Mouse (Mus musculus): ENCODE measurements around the gene 2310034C09Rik. TPM values are rescaled to one million over a fixed set of nuclear protein-coding genes. Genes with fewer than 3 reads are reported as not detected.
"Not testable (repeated sequence)": the region's sequence is repeated elsewhere in the genome, so short reads cannot be mapped to it uniquely, and the experiment has no call there.

2310034C09Rik gene
- total RNA-seq (2012; rRNA removed) (not detected in 2 replicates), polyA plus RNA-seq (2012; ENCODE audit: insufficient read depth in 1 of 2, insufficient read length in 2 of 2, low read depth in 1 of 2, low replicate concordance in 2 of 2, missing spikeins in 1 of 2) (not detected)

- DNase-seq (ENCODE audit: low read depth, low spot score); H3K79me2 ChIP-seq (ENCODE audit: control insufficient read depth, insufficient read depth, low read length, poor library complexity); H3K9me3 ChIP-seq (replicated peaks; ENCODE audit: insufficient read depth, low read length); H3K27me3 ChIP-seq (ENCODE audit: control insufficient read depth in 1 of 2, insufficient read depth in 2 of 2, low read length in 2 of 2); H3K4me3 ChIP-seq (ENCODE audit: control insufficient read depth in 1 of 2, insufficient read depth in 1 of 2, low read depth in 2 of 2, low read length in 2 of 2); H3K27ac ChIP-seq (ENCODE audit: control insufficient read depth, low read depth, low read length); H3K4me1 ChIP-seq (ENCODE audit: control insufficient read depth in 1 of 2, insufficient read depth in 2 of 2, low read length in 2 of 2); H3K36me3 ChIP-seq (ENCODE audit: control insufficient read depth in 1 of 2, insufficient read depth in 2 of 2, low read length in 2 of 2); H3K9ac ChIP-seq (ENCODE audit: control insufficient read depth, low read depth, low read length, poor library complexity, severe bottlenecking): not testable (repeated sequence)
Observed at GRCm38 (mm10) chr16:88758547-88758946, at the start of gene 2310034C09Rik. Gene 2310034C09Rik, plus strand, starts transcription at chr16:88758847.

DNA sequence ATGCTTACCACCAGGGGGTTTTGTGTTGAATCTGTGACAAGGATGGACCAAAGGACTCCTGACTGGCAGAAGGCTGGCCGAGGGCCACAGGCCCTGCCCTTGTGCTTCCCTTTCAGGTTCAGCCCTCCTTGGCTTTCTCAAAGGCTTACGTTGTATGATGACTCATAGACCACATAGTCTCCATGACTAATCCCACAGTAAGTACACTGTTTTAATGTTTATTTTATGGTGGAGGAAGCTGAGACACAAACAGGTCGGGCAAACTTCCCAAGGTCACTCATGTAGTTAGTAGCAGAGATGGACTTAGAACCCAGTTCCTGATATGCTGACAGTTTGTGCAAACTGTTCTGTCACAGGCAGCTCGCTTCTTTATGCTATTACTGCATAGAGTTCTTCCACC is 47.9 kb upstream of the 2310034C09Rik start:
- H3K9ac ChIP-seq (ENCODE audit: control insufficient read depth, low read depth, low read length, poor library complexity, severe bottlenecking), result no peak overlapping the region
- no peak overlapping the region for H3K4me3 ChIP-seq (ENCODE audit: control insufficient read depth in 1 of 2, insufficient read depth in 1 of 2, low read depth in 2 of 2, low read length in 2 of 2)
- H3K79me2 ChIP-seq (ENCODE audit: control insufficient read depth, insufficient read depth, low read length, poor library complexity), result no peaks in the 10 kb centered on the region
- no peaks in the 10 kb centered on the region for H3K4me1 ChIP-seq (ENCODE audit: control insufficient read depth in 1 of 2, insufficient read depth in 2 of 2, low read length in 2 of 2)
- no peaks in the 10 kb centered on the region for H3K36me3 ChIP-seq (ENCODE audit: control insufficient read depth in 1 of 2, insufficient read depth in 2 of 2, low read length in 2 of 2)
- H3K9me3 ChIP-seq (replicated peaks; ENCODE audit: insufficient read depth, low read length), result no peaks in the 10 kb centered on the region
- TF ChIP-seq ZKSCAN1 (IDR thresholded peaks at IDR 0.05; ENCODE audit: low read depth, low read length), result no peak
- TF ChIP-seq JUND (IDR thresholded peaks at IDR 0.05; ENCODE audit: low read depth, low read length), result no peak
- no peak for TF ChIP-seq HCFC1 (IDR thresholded peaks at IDR 0.05; ENCODE audit: low read depth, low read length)
- no peak for TF ChIP-seq KAT2A (conservative IDR thresholded peaks at IDR 0.05; ENCODE audit: low read depth, low read length)
- TF ChIP-seq GABPA (IDR thresholded peaks at IDR 0.05; ENCODE audit: low read depth, low read length), result no peak
- peak; percentile 1 for DNase-seq (ENCODE audit: low read depth, low spot score)
- no peak overlapping the region for H3K27ac ChIP-seq (ENCODE audit: control insufficient read depth, low read depth, low read length)
- H3K27me3 ChIP-seq (ENCODE audit: control insufficient read depth in 1 of 2, insufficient read depth in 2 of 2, low read length in 2 of 2), result no peaks in the 10 kb centered on the region

GRCm38 (mm10) chr16:88711245-88711644 is 47.4 kb upstream of the 2310034C09Rik start:
- Histone ChIP-seq H3K9me3 (replicated peaks; ENCODE audit: insufficient read depth, low read length) (no peaks in the 10 kb centered on the region), H3K4me3 (ENCODE audit: control insufficient read depth in 1 of 2, insufficient read depth in 1 of 2, low read depth in 2 of 2, low read length in 2 of 2) (no peak overlapping the region), H3K36me3 (ENCODE audit: control insufficient read depth in 1 of 2, insufficient read depth in 2 of 2, low read length in 2 of 2) (no peaks in the 10 kb centered on the region), H3K79me2 (ENCODE audit: control insufficient read depth, insufficient read depth, low read length, poor library complexity) (no peaks in the 10 kb centered on the region), H3K27me3 (ENCODE audit: control insufficient read depth in 1 of 2, insufficient read depth in 2 of 2, low read length in 2 of 2) (no peaks in the 10 kb centered on the region), H3K27ac (ENCODE audit: control insufficient read depth, low read depth, low read length) (no peak overlapping the region), H3K9ac (ENCODE audit: control insufficient read depth, low read depth, low read length, poor library complexity, severe bottlenecking) (no peak overlapping the region), H3K4me1 (ENCODE audit: control insufficient read depth in 1 of 2, insufficient read depth in 2 of 2, low read length in 2 of 2) (no peaks in the 10 kb centered on the region)
- DNase-seq (ENCODE audit: low read depth, low spot score), result no peak
- TF ChIP-seq CHD2 (IDR thresholded peaks at IDR 0.05; ENCODE audit: low read length) (no peak), ZMIZ1 (IDR thresholded peaks at IDR 0.05; ENCODE audit: low read depth, low read length) (no peak), MXI1 (IDR thresholded peaks at IDR 0.05; ENCODE audit: low read depth, low read length) (no peak), TCF12 (IDR thresholded peaks at IDR 0.05; ENCODE audit: low read depth, low read length) (no peak), MYB (IDR thresholded peaks at IDR 0.05; ENCODE audit: low read depth, low read length) (no peak), USF2 (IDR thresholded peaks at IDR 0.05; ENCODE audit: borderline replicate concordance in 1 of 2, insufficient read depth in 1 of 2, low read depth in 1 of 2, low read length in 2 of 2) (no peak), BHLHE40 (IDR thresholded peaks at IDR 0.05; ENCODE audit: borderline replicate concordance, low read depth, low read length) (no peak), POLR2A (IDR thresholded peaks at IDR 0.05; ENCODE audit: control insufficient read depth in 1 of 2, insufficient read depth in 1 of 2, low read depth in 1 of 2, low read length in 2 of 2, poor library complexity in 1 of 2) (no peak), MAX (IDR thresholded peaks at IDR 0.05; ENCODE audit: low read length) (no peak), POLR2AphosphoS5 (IDR thresholded peaks at IDR 0.05; ENCODE audit: borderline replicate concordance, low read depth, low read length) (no peak), ZC3H11A (IDR thresholded peaks at IDR 0.05; ENCODE audit: low read depth, low read length) (no peak), EP300 (IDR thresholded peaks at IDR 0.05; ENCODE audit: low read depth in 1 of 2, low read length in 2 of 2) (no peak), USF1 (IDR thresholded peaks at IDR 0.05; ENCODE audit: low read depth, low read length) (no peak), CTCF (IDR thresholded peaks at IDR 0.05 in 2 of 3, conservative IDR thresholded peaks at IDR 0.05 in 1 of 3; ENCODE audit: control insufficient read depth in 1 of 3, insufficient read depth in 1 of 3, low read depth in 2 of 3, low read length in 3 of 3, poor library complexity in 1 of 3, severe bottlenecking in 1 of 3) (no peak)

All from MEL (cell line).